Mouse (Mus musculus): ENCODE data around the gene Ston1.

DNA sequence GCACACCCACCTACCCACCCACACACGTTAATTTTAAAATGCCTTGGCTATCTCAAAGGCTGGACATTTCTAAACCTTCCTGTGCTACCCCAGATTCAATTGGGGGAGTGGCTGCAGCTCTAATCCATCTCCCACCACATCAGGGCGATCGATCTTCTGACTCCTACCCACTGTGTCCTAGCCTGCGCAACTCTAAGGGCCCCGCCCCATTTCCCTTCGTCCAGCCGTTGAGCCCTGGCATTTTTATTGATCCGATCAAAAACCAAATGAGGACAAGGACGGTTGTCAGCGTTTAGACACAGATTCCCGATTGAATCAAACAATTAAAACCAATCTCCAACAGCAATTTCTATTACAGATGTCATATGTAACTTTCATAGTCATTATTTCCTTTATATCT, 6.5 kb downstream of the Ston1 start:
- no peak for TF ChIP-seq CTCF (IDR thresholded peaks at IDR 0.05; ENCODE audit: extremely low read depth, insufficient read depth, low read length)
- TF ChIP-seq POLR2A (IDR thresholded peaks at IDR 0.05; ENCODE audit: extremely low read depth, insufficient read depth, low read length): no peak
